Mouse (Mus musculus) forebrain, embryonic 13.5 days (tissue): Measurements from ENCODE around the gene Hmga1. TPM values are rescaled to one million over a fixed set of nuclear protein-coding genes. Genes with fewer than 3 reads are reported as not detected.

Experiments used
- ATAC-seq: fragments of 200-750 bp; cut with Nextera tagmentation; 2 replicates; pipeline ENCODE4 v1.8.0; 2017
- H3K27ac ChIP-seq: fragments of 300-500 bp; sonication (generic); 2 replicates; pipeline ENCODE4 v1.5.1; 2015; ENCODE audit warnings: inconsistent platforms, mild to moderate bottlenecking, moderate library complexity
- H3K27me3 ChIP-seq: fragments of 300-500 bp; sonication (generic); 2 replicates; pipeline ENCODE4 v1.6.1; 2015; ENCODE audit warnings: mild to moderate bottlenecking, inconsistent platforms
- H3K36me3 ChIP-seq: fragments of 300-500 bp; sonication (generic); 2 replicates; pipeline ENCODE4 v1.6.1; 2015; ENCODE audit warnings: mild to moderate bottlenecking, inconsistent platforms; ENCODE audit not compliant: poor library complexity, severe bottlenecking
- H3K4me1 ChIP-seq: fragments of 300-500 bp; sonication (generic); 2 replicates; pipeline ENCODE4 v1.6.1; 2015; ENCODE audit warnings: inconsistent platforms
- H3K4me2 ChIP-seq: fragments of 300-500 bp; sonication (generic); 2 replicates; pipeline ENCODE4 v1.6.1; 2015; ENCODE audit warnings: inconsistent platforms, mild to moderate bottlenecking, moderate library complexity
- H3K4me3 ChIP-seq: fragments of 300-500 bp; sonication (generic); 2 replicates; pipeline ENCODE4 v1.5.1; 2015; ENCODE audit warnings: mild to moderate bottlenecking, inconsistent platforms
- H3K9ac ChIP-seq: fragments of 300-500 bp; sonication (generic); 2 replicates; pipeline ENCODE4 v1.6.1; 2015; ENCODE audit warnings: mild to moderate bottlenecking, inconsistent platforms
- H3K9me3 ChIP-seq: fragments of 300-500 bp; sonication (generic); replicated peaks from 2 replicates; pipeline ENCODE4 v1.6.1; 2016; ENCODE audit warnings: inconsistent platforms
- WGBS: fragments of 180-500 bp; shearing (Covaris S2); methylation state at CpG from one replicate; pipeline ENCODE4 v1.1.7; 2015; 5-methylcytosine and 5-hydroxymethylcytosine counted together
- polyA plus RNA-seq: library from polyadenylated mRNA; unstranded; fragments of >200 nt; fragmentation: Nextera tagmentation; extraction: Ambion mirVana; gene quantifications from 2 replicates; pipeline ENCODE4 v1.2.1, GENCODE M21; 2015

Hmga1 gene
- polyA plus RNA-seq, 1 experiment from 2014 or later: 147 TPM

DNA sequence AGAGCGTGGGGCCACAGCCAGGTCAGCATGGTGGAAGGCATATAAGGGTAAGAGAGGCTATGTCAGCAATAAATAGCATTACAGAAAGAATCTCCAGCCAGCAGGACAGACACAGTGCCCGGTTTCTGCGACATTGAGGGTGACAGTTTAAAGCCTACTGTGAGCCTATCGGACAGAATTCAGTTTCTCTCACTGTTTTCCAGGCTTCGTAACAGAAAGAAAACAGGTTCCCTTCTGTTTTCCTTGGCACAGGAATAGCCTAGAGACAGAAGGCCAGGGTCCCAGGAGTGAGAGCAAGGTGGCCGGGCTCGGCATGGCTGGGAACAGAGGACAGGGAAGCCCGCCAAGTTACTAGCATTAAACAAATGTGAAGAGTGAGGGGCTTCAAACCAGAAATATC lies 23.5 kb downstream of the Hmga1 start:
- Histone ChIP-seq H3K27ac (no peak overlapping the region), H3K36me3 (peaks cover 96% of the 10 kb centered on the region), H3K27me3 (no peaks in the 10 kb centered on the region), H3K9ac (no peak overlapping the region), H3K9me3 (no peaks in the 10 kb centered on the region), H3K4me3 (no peak overlapping the region), H3K4me2 (no peak overlapping the region), H3K4me1 (no peaks in the 10 kb centered on the region)
- ATAC-seq: no peak
- WGBS: 93% methylated on average over 8 of the region's 8 CpGs

DNA sequence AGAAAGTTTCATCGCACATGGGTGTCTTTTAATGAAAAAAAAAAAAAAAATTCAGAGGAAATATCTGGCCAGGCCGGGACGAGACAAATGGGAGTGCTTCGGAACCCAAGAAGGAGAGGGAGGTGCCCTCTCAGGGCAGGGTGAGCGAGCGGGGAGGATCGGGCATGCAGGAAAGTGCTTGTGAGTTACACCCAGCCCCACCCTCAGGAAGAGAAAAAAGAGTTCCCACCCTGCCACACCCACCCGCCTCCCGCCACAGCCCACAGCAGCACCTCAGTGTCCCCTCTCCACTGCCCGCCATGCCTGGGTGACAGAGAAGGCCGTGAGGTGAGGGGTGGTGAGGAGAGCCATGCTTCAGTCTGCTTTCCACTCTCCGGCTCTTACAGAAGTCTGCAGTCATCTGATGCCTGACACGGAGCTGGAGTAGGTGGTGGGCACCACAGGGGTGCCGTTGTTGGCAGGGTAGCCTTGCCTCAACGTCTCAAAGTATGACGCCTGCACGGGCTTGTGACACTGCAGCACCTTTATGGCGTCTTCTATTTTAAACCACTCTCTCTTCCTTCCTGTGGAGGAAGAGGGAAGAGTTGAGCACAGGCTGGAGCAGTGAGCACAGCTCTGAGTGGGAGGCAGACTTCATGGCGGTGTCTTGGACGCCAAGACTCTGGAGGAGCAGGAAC lies 24.2 kb downstream of the Hmga1 start:
- H3K36me3 ChIP-seq: peaks cover 96% of the 10 kb centered on the region
- no peak for ATAC-seq
- H3K9ac ChIP-seq: no peak overlapping the region
- H3K9me3 ChIP-seq: no peaks in the 10 kb centered on the region
- no peaks in the 10 kb centered on the region for H3K27me3 ChIP-seq
- no peak overlapping the region for H3K27ac ChIP-seq
- no peaks in the 10 kb centered on the region for H3K4me1 ChIP-seq
- no peak overlapping the region for H3K4me3 ChIP-seq
- 91% methylated on average over 20 of the region's 20 CpGs for WGBS
- no peak overlapping the region for H3K4me2 ChIP-seq

DNA sequence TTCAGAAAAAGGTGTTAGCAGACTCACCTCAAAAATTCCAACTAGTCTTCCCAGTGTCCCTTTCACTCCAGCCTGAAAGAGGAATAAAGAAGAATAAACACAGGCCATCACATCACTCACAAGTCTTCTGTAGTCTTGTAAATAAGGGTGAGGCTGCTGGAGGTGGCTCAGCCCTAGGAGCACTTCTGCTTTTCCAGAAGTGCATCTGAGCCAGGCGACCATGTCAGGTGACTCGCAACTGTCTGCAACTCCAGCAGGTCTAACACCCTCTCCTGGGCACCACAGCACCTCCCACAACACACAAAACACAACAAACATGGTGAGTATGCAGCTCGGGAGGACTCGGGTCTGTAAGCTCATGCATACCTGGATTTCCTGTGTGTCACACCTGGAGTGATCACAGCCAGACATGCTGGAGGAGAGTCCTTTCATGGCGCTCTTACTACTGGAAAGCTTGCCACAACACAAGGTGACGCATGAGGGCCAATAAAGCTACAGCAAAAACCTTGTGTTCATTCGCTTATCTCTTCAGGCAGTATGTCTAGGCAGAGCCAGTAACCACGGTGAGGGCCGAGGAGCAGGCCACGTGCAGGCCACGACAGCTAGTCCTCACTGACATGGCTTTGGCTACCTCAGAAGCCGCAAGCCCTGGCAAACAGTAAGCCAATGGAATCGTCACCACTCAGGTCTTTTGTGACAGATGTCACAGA lies 27.0 kb downstream of the Hmga1 start:
- Histone ChIP-seq H3K9ac (no peak overlapping the region), H3K27ac (no peak overlapping the region), H3K9me3 (no peaks in the 10 kb centered on the region), H3K36me3 (peaks cover 97% of the 10 kb centered on the region), H3K4me1 (no peaks in the 10 kb centered on the region; the same call in 1 of the 2 replicates), H3K4me2 (no peak overlapping the region), H3K4me3 (no peak overlapping the region), H3K27me3 (no peaks in the 10 kb centered on the region)
- WGBS: 91% methylated on average over 13 of the region's 13 CpGs
- ATAC-seq: no peak

DNA sequence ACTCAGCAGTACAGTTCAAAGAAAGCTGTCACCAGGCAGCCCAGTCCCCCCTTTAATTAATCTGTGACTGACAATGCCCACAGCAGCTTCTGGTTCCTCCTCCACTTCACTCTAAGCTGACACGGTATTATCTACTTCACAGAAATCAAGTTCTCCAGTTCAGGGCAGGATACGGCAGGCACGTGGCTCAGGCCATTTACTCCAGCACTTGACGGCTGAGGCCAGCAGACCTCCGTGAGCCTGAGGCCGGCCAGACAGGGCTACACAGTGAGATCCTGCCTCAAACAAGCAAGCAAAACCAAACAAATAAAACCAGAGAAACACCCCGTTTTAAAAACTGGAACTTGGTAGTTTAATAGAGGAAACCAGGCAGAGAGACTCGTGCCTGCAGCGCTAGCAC lies 30.4 kb downstream of the Hmga1 start:
- Histone ChIP-seq H3K4me1 (no peaks in the 10 kb centered on the region; the same call in 1 of the 2 replicates), H3K27ac (no peak overlapping the region), H3K36me3 (peaks cover 97% of the 10 kb centered on the region), H3K9ac (no peak overlapping the region), H3K9me3 (no peaks in the 10 kb centered on the region), H3K4me3 (no peak overlapping the region), H3K4me2 (no peak overlapping the region), H3K27me3 (no peaks in the 10 kb centered on the region)
- no peak for ATAC-seq
- 73% methylated on average over 9 of the region's 9 CpGs for WGBS

DNA sequence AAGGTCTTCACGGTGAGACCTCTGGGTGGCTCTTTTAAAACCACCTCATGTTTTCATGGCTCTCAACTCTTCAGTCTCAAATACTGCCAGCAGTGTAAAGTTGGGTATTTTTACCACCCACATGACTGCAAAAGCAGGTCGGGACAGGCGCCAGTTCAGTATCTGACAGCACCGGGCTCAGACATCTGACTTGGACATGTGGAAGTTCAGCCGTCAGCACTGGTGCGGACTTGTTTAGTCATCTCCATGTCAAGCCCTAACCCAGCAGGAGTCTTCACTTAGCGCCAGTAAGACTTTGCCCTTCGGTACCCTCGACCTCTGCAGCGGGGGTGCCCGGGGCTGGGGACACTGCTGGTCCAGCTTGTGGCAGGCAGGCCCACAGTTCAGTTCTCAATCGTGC lies 31.0 kb downstream of the Hmga1 start:
- no peak for ATAC-seq
- Histone ChIP-seq H3K9ac (no peak overlapping the region), H3K4me2 (no peak overlapping the region), H3K27ac (no peak overlapping the region), H3K27me3 (no peaks in the 10 kb centered on the region), H3K36me3 (peaks cover 92% of the 10 kb centered on the region), H3K4me3 (no peak overlapping the region), H3K9me3 (no peaks in the 10 kb centered on the region), H3K4me1 (no peaks in the 10 kb centered on the region; the same call in 1 of the 2 replicates)
- 82% methylated on average over 12 of the region's 12 CpGs for WGBS

DNA sequence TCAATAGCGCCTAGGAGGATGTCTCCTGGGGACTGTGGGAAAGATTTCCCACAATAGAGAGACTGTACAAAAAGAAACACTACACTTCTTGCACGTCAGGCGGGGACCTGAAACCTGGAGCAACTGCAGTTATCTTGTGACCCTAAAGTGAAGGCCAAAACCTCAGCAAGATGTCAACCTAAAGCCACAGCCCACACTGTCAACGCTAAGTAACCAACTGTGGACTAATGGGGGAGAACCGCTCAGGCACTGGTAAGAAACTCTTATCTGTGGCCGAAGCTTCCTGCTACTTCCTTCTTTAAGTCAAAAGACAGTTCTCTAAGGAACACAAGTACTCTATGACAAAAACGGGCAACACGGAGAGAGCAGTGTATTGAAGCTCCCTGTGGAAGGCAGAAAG lies 31.9 kb downstream of the Hmga1 start:
- 83% methylated on average over 8 of the region's 8 CpGs for WGBS
- Histone ChIP-seq H3K36me3 (peaks cover 91% of the 10 kb centered on the region), H3K4me1 (no peaks in the 10 kb centered on the region; the same call in 1 of the 2 replicates), H3K9me3 (no peaks in the 10 kb centered on the region), H3K4me2 (no peak overlapping the region), H3K27me3 (no peaks in the 10 kb centered on the region), H3K4me3 (no peak overlapping the region), H3K27ac (no peak overlapping the region), H3K9ac (no peak overlapping the region)
- no peak for ATAC-seq

DNA sequence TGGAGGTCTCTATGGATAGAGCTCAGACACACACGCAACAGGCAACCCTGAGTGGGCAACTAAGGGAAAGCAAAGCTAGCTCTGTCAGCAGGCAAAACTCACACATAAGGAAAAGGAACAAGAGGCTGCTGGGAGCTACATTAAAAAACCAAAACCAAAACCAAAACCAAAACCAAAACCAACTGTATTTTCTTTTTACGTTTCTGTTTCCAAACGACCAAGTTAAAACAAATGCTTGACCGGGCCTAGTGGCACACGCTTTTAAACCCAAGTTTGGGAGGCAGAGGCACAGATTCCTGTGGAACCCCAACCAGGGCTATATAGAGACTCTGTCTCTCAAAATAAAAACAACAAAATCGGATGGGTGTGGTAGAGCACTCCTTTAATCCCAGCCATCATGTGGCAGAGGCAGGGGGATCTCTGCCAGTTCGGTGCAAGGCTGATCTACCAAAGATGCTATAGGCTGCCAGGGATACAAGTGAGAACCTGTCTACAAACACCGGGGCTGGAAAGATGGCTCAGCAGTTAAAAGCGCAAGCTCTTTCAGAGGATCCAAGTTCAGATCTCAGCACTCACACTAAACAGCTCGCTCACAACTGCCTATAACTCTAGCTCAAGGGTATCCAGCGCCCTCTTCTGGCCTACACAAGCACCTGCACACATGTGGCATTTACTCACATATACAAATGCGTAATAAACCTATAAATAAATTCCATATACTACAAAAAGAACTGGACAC lies 35.7 kb downstream of the Hmga1 start:
- Histone ChIP-seq H3K4me3 (no peak overlapping the region), H3K9me3 (no peaks in the 10 kb centered on the region), H3K27ac (no peak overlapping the region), H3K4me1 (peaks cover 6% of the 10 kb centered on the region; the same call in 1 of the 2 replicates), H3K36me3 (peaks cover 90% of the 10 kb centered on the region), H3K4me2 (no peak overlapping the region), H3K27me3 (no peaks in the 10 kb centered on the region), H3K9ac (no peak overlapping the region)
- 90% methylated on average over 12 of the region's 12 CpGs for WGBS
- no peak for ATAC-seq

DNA sequence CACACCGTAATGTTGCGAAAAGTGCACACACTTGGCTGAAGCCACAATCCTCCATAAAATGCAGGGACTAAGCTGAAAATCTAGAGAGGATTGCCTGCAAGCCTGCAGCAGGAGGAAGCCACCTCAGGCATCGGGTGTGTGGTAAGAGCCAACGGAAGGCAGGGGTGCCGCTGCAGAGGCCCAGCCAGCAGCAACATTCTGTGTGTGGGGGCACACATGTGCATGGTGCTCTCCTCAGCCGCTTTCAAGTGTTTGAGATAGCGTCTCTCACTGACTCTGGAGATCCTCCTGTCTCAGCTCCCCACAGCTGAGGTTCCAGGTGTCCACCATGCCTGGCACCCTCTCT lies 36.2 kb downstream of the Hmga1 start:
- Histone ChIP-seq H3K36me3 (peaks cover 88% of the 10 kb centered on the region), H3K9ac (no peak overlapping the region), H3K4me1 (peaks cover 9% of the 10 kb centered on the region; the same call in 1 of the 2 replicates), H3K27ac (no peak overlapping the region), H3K4me3 (no peak overlapping the region), H3K9me3 (no peaks in the 10 kb centered on the region), H3K4me2 (no peak overlapping the region), H3K27me3 (no peaks in the 10 kb centered on the region)
- no peak for ATAC-seq
- WGBS: over 99% methylated on average over 7 of the region's 7 CpGs

DNA sequence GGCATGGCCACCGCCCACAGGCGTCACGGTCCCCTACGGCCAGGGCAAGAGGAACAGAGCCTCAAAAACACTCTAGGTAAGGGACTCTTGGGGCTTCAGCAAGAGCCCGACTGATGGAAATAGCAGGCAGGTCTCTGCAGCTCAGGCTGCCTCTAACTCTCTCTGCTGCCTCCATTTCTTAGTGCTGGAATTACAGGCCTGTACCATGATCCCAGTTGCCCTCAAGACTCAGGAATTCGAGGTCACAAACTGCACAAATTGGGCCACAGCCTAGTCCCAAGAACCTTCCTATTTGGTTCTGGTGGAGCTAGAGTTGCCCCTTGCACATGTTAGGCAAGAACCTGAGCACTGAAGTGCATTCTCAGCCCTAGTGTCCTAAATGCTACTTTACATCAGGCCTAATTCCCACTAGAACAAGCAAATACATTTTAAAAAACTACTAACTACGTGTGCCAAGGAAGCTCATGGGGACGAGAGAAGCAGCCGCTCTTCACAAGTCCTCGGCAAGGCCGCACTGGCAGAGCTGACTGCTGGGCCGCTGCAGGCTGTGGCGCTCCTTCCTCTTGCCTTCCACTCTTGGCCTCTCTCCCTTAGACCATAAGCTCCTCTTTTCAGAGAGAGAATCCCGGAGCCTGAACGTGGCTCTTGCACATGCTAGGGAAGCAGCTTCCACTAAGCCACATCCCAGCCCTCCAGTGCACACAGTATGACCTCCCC lies 39.5 kb downstream of the Hmga1 start:
- no peak overlapping the region for H3K4me2 ChIP-seq
- H3K27me3 ChIP-seq: no peaks in the 10 kb centered on the region
- peaks cover 56% of the 10 kb centered on the region for H3K36me3 ChIP-seq
- no peak overlapping the region for H3K27ac ChIP-seq
- peaks cover 13% of the 10 kb centered on the region for H3K4me1 ChIP-seq
- H3K4me3 ChIP-seq: no peak overlapping the region
- 89% methylated on average over 15 of the region's 15 CpGs for WGBS
- no peak for ATAC-seq
- no peaks in the 10 kb centered on the region for H3K9me3 ChIP-seq
- no peak overlapping the region for H3K9ac ChIP-seq

DNA sequence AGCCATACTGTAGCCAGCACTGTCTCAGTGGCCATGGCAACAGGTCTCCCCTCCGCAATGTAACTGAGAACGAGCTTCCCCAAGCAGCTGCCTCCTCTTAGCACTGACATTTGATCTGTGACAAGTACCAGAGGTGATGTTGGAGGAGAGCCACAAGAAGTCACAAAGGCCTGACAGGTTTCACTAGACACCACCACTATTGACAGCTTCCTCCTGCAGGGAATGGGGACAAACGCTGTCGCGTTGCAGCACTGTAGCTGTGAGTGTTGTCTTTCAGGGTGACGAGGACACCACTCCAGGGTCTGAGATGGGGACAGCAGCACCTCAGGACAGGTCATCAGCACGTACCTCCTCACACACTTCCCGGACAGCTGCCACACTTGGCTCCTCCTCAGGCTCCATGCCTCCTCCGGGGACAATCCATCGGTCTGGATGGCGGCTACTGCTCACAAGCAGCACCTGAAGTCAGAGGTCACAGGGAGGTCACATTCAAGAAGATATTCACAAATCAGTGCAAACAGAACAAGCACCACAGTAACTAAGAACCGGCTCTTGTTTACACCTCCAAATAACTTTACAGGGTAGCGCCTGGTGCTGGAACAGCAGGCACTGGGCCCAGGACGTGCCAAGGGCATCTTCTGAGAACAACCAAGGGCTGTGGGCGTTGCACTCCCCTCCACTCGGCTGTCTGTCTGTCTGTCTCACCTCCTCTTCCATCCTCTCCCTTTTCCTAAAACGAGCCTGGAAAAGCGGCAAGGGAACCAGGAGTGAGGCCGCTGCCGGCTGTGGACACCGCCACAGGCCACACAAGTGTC lies 40.3 kb downstream of the Hmga1 start:
- WGBS: 89% methylated on average over 21 of the region's 21 CpGs
- H3K4me1 ChIP-seq: peaks cover 20% of the 10 kb centered on the region
- no peak overlapping the region for H3K4me2 ChIP-seq
- no peak overlapping the region for H3K9ac ChIP-seq
- no peaks in the 10 kb centered on the region for H3K9me3 ChIP-seq
- H3K4me3 ChIP-seq: no peak overlapping the region
- H3K27me3 ChIP-seq: no peaks in the 10 kb centered on the region
- peaks cover 48% of the 10 kb centered on the region for H3K36me3 ChIP-seq
- H3K27ac ChIP-seq: no peak overlapping the region
- ATAC-seq: no peak

DNA sequence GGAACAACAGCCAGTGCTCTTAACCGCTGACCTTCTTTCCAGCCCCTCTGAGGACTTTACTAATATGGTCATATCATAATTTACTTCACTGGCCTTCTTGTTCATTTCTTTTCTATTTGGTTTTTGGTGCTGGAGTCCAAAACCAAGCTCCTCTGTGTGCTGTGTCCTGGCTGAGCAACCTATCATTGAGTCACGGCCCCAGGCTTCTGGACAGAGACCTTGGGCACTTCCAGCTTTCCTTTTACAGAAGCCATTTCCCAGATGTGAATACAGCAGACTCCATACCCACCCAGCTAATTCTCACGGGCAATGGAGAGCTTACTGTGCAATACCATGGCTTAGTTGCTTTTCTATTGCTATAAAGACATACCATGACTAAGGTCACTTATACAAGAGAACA lies 44.0 kb downstream of the Hmga1 start:
- 88% methylated on average over 3 of the region's 3 CpGs for WGBS
- no peak for ATAC-seq
- H3K27me3 ChIP-seq: no peaks in the 10 kb centered on the region

More for the DNA sequence above, 44.0 kb downstream of the Hmga1 start:
- Histone ChIP-seq H3K4me3 (no peak overlapping the region), H3K27ac (no peak overlapping the region), H3K4me1 (peaks cover 45% of the 10 kb centered on the region), H3K9ac (no peak overlapping the region), H3K9me3 (no peaks in the 10 kb centered on the region), H3K36me3 (peaks cover 19% of the 10 kb centered on the region), H3K4me2 (no peak overlapping the region)
